Mouse (Mus musculus): ENCODE results near the gene Mtx3. TPM values are rescaled to one million over a fixed set of nuclear protein-coding genes. Genes with fewer than 3 reads are reported as not detected.

The Mtx3 gene
- polyA plus RNA-seq, 1 experiment from 2014 or later: 3.5 TPM

- Histone ChIP-seq H3K27ac (peak overlapping the region; percentile 88), H3K4me3 (no peak overlapping the region), H3K27me3 (ENCODE audit: insufficient read depth, poor library complexity, severe bottlenecking) (no peaks in the 10 kb centered on the region), H3K36me3 (no peaks in the 10 kb centered on the region), H3K4me1 (peaks cover 57% of the 10 kb centered on the region), H3K9me3 (no peaks in the 10 kb centered on the region)
- 13% methylated on average over 4 of the region's 4 CpGs for WGBS
- DNase-seq (ENCODE audit: low spot score): peak; percentile 89
Observed at GRCm38 (mm10) chr13:92903291-92903690, 58.7 kb downstream of the Mtx3 start.

- 70% methylated on average over 5 of the region's 5 CpGs for WGBS
- no peak for DNase-seq (ENCODE audit: low spot score)
- H3K27ac ChIP-seq: peak overlapping the region; percentile 60; the same call in 1 of the 2 replicates
- H3K9me3 ChIP-seq: no peaks in the 10 kb centered on the region
- H3K27me3 ChIP-seq (ENCODE audit: insufficient read depth, poor library complexity, severe bottlenecking): no peaks in the 10 kb centered on the region
- H3K4me1 ChIP-seq: peaks cover 56% of the 10 kb centered on the region
- H3K36me3 ChIP-seq: no peaks in the 10 kb centered on the region
- H3K4me3 ChIP-seq: no peak overlapping the region
Observed at GRCm38 (mm10) chr13:92905944-92906343, 61.4 kb downstream of the Mtx3 start.

GRCm38 (mm10) chr13:92907366-92907765 lies 62.8 kb downstream of the Mtx3 start:
- Histone ChIP-seq H3K4me1 (peaks cover 48% of the 10 kb centered on the region), H3K27ac (peak overlapping the region; percentile 76), H3K36me3 (no peaks in the 10 kb centered on the region), H3K27me3 (ENCODE audit: insufficient read depth, poor library complexity, severe bottlenecking) (no peaks in the 10 kb centered on the region), H3K4me3 (no peak overlapping the region), H3K9me3 (no peaks in the 10 kb centered on the region)
- 48% methylated on average over 5 of the region's 5 CpGs for WGBS
- DNase-seq (ENCODE audit: low spot score): no peak

Other genes starting within 250 kb of the Mtx3 start
- 14.7 and 15.4 TPM in 2 replicates for gene Serinc5, start 233.7 kb upstream of the Mtx3 start, polyA plus RNA-seq (2016; fragmentation: Nextera tagmentation; extraction: Ambion mirVana)
- gene Thbs4, start 49.9 kb upstream of the Mtx3 start, polyA plus RNA-seq (2016; fragmentation: Nextera tagmentation; extraction: Ambion mirVana): 38.0 and 59.9 TPM in 2 replicates